Mouse (Mus musculus): ENCODE results near the gene Kcnip2. TPM values are rescaled to one million over a fixed set of nuclear protein-coding genes. Genes with fewer than 3 reads are reported as not detected.

The Kcnip2 gene
- polyA plus RNA-seq, 1 experiment from 2014 or later: 2.2 TPM

DNA sequence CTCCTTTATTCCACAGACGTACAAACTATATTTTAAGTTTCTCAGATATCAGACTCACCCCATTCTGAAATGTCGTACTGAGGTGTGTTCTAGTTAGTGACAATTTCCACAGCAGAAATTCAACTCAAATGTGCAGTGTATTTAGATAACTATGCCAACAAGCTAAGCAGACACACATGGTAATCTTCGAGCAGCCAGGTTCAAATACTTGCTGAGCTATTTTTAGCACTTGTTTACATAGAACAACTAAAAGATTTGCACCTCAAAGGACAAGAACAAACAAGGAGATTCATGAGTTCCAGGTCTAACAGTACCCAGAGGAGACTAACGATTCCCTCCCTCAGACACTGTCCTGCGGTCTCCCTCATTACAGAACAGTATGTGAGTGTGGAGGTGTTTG, 11.3 kb upstream of the Kcnip2 start:
- no peaks in the 10 kb centered on the region for H3K4me1 ChIP-seq (replicated peaks; ENCODE audit: control insufficient read depth, insufficient read depth)
- 32% methylated on average over 5 of the region's 5 CpGs for WGBS
- H3K4me3 ChIP-seq (ENCODE audit: low read depth, low read length): no peak overlapping the region
- DNase-seq (ENCODE audit: low spot score) (no peak), ATAC-seq (ENCODE audit: low FRiP score, low TSS enrichment) (peak; percentile 42; the same call in 1 of the 2 replicates)
- no peak overlapping the region for H3K9ac ChIP-seq (ENCODE audit: low read length)
- no peaks in the 10 kb centered on the region for H3K9me3 ChIP-seq (ENCODE audit: control insufficient read depth, low read length)
- no peak overlapping the region for H3K4me2 ChIP-seq (replicated peaks; ENCODE audit: low read depth)
- H3K36me3 ChIP-seq (ENCODE audit: control insufficient read depth, insufficient read depth, low read length): no peaks in the 10 kb centered on the region
- TF ChIP-seq CTCF (IDR thresholded peaks at IDR 0.05; ENCODE audit: low read depth): no peak
- TF ChIP-seq EP300 (optimal IDR thresholded peaks at IDR 0.05): no peak
- 0 out of 2 replicates have a peak overlapping the region, but pooled peaks have one; percentile 4 for H3K27ac ChIP-seq (replicated peaks)
- H3K27me3 ChIP-seq (ENCODE audit: control insufficient read depth, insufficient read depth, low read length): no peaks in the 10 kb centered on the region

DNA sequence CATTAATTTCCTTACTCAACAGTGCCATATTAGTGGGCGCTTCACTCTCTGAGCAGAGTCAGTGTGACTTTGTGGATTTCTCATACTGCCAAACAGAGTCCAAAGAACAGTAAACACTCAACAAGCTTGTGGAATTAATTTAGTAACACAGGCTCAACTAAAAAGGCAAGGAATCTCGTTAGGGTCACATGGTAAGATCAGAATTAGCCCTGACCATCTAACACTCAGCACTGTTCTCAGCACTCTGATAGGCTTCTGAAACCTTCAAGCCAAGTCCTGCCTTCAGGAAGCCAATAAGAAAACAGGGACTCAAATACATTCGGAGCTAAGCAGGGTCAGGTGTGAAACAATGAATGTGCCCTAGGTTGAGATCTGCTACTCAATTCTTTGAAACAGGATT, 10.3 kb upstream of the Kcnip2 start:
- H3K9me3 ChIP-seq (ENCODE audit: control insufficient read depth, low read length): no peaks in the 10 kb centered on the region
- DNase-seq (ENCODE audit: low spot score) (no peak), ATAC-seq (ENCODE audit: low FRiP score, low TSS enrichment) (no peak)
- no peaks in the 10 kb centered on the region for H3K36me3 ChIP-seq (ENCODE audit: control insufficient read depth, insufficient read depth, low read length)
- no peak overlapping the region for H3K4me3 ChIP-seq (ENCODE audit: low read depth, low read length)
- 60% methylated on average over 3 of the region's 3 CpGs for WGBS
- TF ChIP-seq EP300 (optimal IDR thresholded peaks at IDR 0.05) (no peak), CTCF (IDR thresholded peaks at IDR 0.05; ENCODE audit: low read depth) (no peak)
- no peaks in the 10 kb centered on the region for H3K27me3 ChIP-seq (ENCODE audit: control insufficient read depth, insufficient read depth, low read length)
- no peaks in the 10 kb centered on the region for H3K4me1 ChIP-seq (replicated peaks; ENCODE audit: control insufficient read depth, insufficient read depth)
- H3K4me2 ChIP-seq (replicated peaks; ENCODE audit: low read depth): no peak overlapping the region
- no peak overlapping the region for H3K9ac ChIP-seq (ENCODE audit: low read length)
- H3K27ac ChIP-seq (replicated peaks): no peak overlapping the region

DNA sequence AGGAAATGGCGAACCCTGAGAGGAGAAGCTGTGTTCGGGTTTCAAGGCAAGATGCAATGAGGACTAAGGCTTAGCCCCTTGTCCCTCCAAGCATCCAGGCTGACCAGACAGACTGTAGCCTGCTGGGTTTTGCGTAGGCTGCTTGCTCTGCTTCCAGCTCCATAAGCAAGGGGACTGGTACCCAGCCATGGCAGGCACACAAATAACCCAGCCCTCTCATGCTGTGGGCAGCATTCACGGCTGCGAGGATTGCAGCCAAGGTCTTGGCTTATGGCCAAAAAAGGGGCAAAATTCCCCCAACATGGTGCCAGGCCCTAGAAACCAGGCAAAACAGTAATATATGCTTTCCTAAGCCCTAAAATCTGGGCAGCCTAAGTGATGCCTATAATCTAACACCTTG, 6.0 kb upstream of the Kcnip2 start:
- H3K4me3 ChIP-seq (ENCODE audit: low read depth, low read length): no peak overlapping the region
- no peaks in the 10 kb centered on the region for H3K27me3 ChIP-seq (ENCODE audit: control insufficient read depth, insufficient read depth, low read length)
- no peak overlapping the region for H3K9ac ChIP-seq (ENCODE audit: low read length)
- H3K27ac ChIP-seq (replicated peaks): no peak overlapping the region
- H3K9me3 ChIP-seq (ENCODE audit: control insufficient read depth, low read length): no peaks in the 10 kb centered on the region
- no peaks in the 10 kb centered on the region for H3K4me1 ChIP-seq (replicated peaks; ENCODE audit: control insufficient read depth, insufficient read depth)
- TF ChIP-seq CTCF (IDR thresholded peaks at IDR 0.05; ENCODE audit: low read depth) (no peak), EP300 (optimal IDR thresholded peaks at IDR 0.05) (no peak)
- ATAC-seq (ENCODE audit: low FRiP score, low TSS enrichment) (no peak), DNase-seq (ENCODE audit: low spot score) (no peak)
- peaks cover 4% of the 10 kb centered on the region; the same call in 1 of the 2 replicates for H3K36me3 ChIP-seq (ENCODE audit: control insufficient read depth, insufficient read depth, low read length)
- WGBS: 64% methylated on average over 5 of the region's 5 CpGs
- H3K4me2 ChIP-seq (replicated peaks; ENCODE audit: low read depth): no peak overlapping the region

DNA sequence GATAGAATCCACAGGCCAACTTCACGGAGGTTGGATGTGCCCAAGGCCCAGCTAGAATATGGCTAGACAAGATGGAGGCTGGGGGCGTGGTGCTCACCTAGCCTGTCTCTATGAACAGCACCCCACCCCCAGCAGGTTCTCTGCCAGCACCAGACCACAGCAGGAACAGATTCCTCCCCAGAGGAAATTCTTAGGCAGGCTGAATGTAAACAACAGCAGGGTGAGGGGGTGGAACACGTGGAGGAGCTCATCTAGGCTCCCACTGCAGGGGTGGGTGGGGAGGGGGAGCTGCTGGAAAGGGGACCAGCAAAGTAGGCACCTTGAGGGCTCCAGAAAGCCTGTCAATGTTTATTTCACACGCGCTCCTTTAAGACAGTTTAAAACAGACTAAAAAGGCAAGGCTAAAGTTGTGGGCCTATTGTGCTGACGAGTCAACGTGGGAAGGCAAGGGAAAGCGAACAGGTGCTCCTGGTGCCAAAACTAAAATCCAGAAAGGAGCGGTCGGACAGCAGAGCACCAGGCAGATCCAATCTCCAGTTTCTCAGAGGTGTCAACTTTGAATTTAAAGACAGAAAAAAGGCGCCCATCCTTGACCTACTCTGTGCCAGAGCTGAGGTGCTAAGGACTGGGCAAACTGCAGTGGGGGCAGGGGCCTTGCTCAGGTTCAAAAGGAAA, 2.1 kb upstream of the Kcnip2 start:
- Histone ChIP-seq H3K4me1 (replicated peaks; ENCODE audit: control insufficient read depth, insufficient read depth) (peaks cover 4% of the 10 kb centered on the region; the same call in 1 of the 2 replicates), H3K36me3 (ENCODE audit: control insufficient read depth, insufficient read depth, low read length) (peaks cover 4% of the 10 kb centered on the region; the same call in 1 of the 2 replicates), H3K27me3 (ENCODE audit: control insufficient read depth, insufficient read depth, low read length) (no peaks in the 10 kb centered on the region), H3K9ac (ENCODE audit: low read length) (no peak overlapping the region), H3K4me3 (ENCODE audit: low read depth, low read length) (no peak overlapping the region), H3K9me3 (ENCODE audit: control insufficient read depth, low read length) (no peaks in the 10 kb centered on the region), H3K27ac (replicated peaks) (no peak overlapping the region), H3K4me2 (replicated peaks; ENCODE audit: low read depth) (no peak overlapping the region)
- no peak for TF ChIP-seq EP300 (optimal IDR thresholded peaks at IDR 0.05)
- no peak for TF ChIP-seq CTCF (IDR thresholded peaks at IDR 0.05; ENCODE audit: low read depth)
- no peak for DNase-seq (ENCODE audit: low spot score)
- WGBS: 44% methylated on average over 11 of the region's 11 CpGs
- no peak for ATAC-seq (ENCODE audit: low FRiP score, low TSS enrichment)

DNA sequence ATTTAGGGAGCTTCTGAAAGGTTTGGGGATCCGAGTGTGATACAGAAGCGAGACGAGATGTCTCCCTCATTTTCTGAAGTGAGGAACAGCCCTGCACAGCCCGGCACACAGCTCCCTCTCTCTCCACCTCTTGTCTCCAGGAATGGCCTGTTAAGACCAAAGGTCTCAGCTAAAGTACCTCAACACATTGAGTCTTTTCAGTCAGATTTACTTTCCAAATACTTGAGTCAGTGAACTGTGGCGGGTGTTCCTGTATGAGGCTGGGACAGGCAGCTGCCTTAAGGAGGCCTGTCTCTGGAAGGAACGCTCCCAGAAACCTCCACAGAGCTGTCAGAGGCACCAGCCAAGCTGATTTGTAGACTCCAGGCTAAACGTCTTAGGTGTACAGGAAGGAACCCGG, 866 bp upstream of the Kcnip2 start:
- no peaks in the 10 kb centered on the region for H3K27me3 ChIP-seq (ENCODE audit: control insufficient read depth, insufficient read depth, low read length)
- DNase-seq (ENCODE audit: low spot score) (no peak), ATAC-seq (ENCODE audit: low FRiP score, low TSS enrichment) (no peak)
- no peak overlapping the region for H3K4me3 ChIP-seq (ENCODE audit: low read depth, low read length)
- H3K4me1 ChIP-seq (replicated peaks; ENCODE audit: control insufficient read depth, insufficient read depth): peaks cover 7% of the 10 kb centered on the region; the same call in 1 of the 2 replicates
- no peak overlapping the region for H3K9ac ChIP-seq (ENCODE audit: low read length)
- H3K9me3 ChIP-seq (ENCODE audit: control insufficient read depth, low read length): no peaks in the 10 kb centered on the region
- H3K36me3 ChIP-seq (ENCODE audit: control insufficient read depth, insufficient read depth, low read length): peaks cover 4% of the 10 kb centered on the region; the same call in 1 of the 2 replicates
- peak overlapping the region; percentile 51; the same call in 1 of the 2 replicates for H3K4me2 ChIP-seq (replicated peaks; ENCODE audit: low read depth)
- 38% methylated on average over 8 of the region's 8 CpGs for WGBS
- H3K27ac ChIP-seq (replicated peaks): no peak overlapping the region
- TF ChIP-seq EP300 (optimal IDR thresholded peaks at IDR 0.05) (no peak), CTCF (IDR thresholded peaks at IDR 0.05; ENCODE audit: low read depth) (no peak)

DNA sequence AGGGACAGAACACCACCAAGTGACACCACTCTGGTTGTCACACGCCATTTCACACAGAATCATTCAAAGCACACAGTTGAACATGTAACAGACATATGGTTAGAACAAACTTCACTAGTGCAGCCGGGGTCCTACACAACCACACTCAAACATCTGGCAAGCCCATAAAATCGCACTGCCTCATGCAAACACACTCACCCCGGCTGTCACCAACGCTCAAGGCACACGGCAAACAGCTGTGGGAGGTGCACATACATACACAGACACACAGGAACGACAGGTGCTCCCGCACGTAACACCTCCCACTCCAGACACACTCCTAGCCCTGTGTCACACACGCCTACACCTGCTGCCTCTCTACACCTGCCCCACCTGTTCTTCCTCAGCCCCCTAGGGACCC, 691 bp downstream of the Kcnip2 start:
- no peak overlapping the region for H3K9ac ChIP-seq (ENCODE audit: low read length)
- TF ChIP-seq EP300 (optimal IDR thresholded peaks at IDR 0.05) (no peak), CTCF (IDR thresholded peaks at IDR 0.05; ENCODE audit: low read depth) (no peak)

More for the DNA sequence above, 691 bp downstream of the Kcnip2 start:
- Histone ChIP-seq H3K27me3 (ENCODE audit: control insufficient read depth, insufficient read depth, low read length) (no peaks in the 10 kb centered on the region), H3K4me3 (ENCODE audit: low read depth, low read length) (peak overlapping the region; percentile 26), H3K9me3 (ENCODE audit: control insufficient read depth, low read length) (no peaks in the 10 kb centered on the region), H3K4me2 (replicated peaks; ENCODE audit: low read depth) (peak overlapping the region; percentile 51), H3K36me3 (ENCODE audit: control insufficient read depth, insufficient read depth, low read length) (peaks cover 4% of the 10 kb centered on the region; the same call in 1 of the 2 replicates), H3K4me1 (replicated peaks; ENCODE audit: control insufficient read depth, insufficient read depth) (peaks cover 7% of the 10 kb centered on the region; the same call in 1 of the 2 replicates), H3K27ac (replicated peaks) (no peak overlapping the region)
- DNase-seq (ENCODE audit: low spot score): no peak
- no peak for ATAC-seq (ENCODE audit: low FRiP score, low TSS enrichment)
- WGBS: 53% methylated on average over 10 of the region's 10 CpGs

Data from stomach, postnatal 0 days (tissue).